Mouse (Mus musculus) lung, adult 2 months (tissue): ENCODE data around the gene Brd4. TPM values are rescaled to one million over a fixed set of nuclear protein-coding genes. Genes with fewer than 3 reads are reported as not detected.
A peak's percentile ranks its signal among the peaks of the same experiment; 100 is the strongest.

ENCODE experiments used
- DNase-seq: peaks from one replicate; pipeline ENCODE4 v3.0.0; 2022
- H3K4me1 ChIP-seq: fragments of 200-500 bp; 2 replicates; pipeline ENCODE4 v1.6.1; 2011; ENCODE audit warnings: low read length; ENCODE audit not compliant: control insufficient read depth, insufficient read depth
- H3K4me3 ChIP-seq: fragments of 200-500 bp; replicated peaks from 2 replicates; pipeline ENCODE3; 2011; ENCODE audit warnings: low read depth, mild to moderate bottlenecking, control low read depth, low read length; ENCODE audit errors: extremely low read depth
- CTCF ChIP-seq: fragments of 200-500 bp; IDR thresholded peaks from 2 replicates; pipeline ENCODE4 v1.5.1; 2011; ENCODE audit warnings: mild to moderate bottlenecking, low read length, control low read depth; ENCODE audit not compliant: insufficient read depth
- POLR2A ChIP-seq: fragments of 200-500 bp; IDR thresholded peaks from 2 replicates; pipeline ENCODE4 v1.6.1; 2011; ENCODE audit warnings: low read depth, mild to moderate bottlenecking, control low read depth, low read length, borderline replicate concordance; ENCODE audit errors: extremely low read depth
- WGBS: fragments of 180-500 bp; shearing (Covaris S2); methylation state at CpG from one replicate; pipeline ENCODE4 v1.1.7; 2018; 5-methylcytosine and 5-hydroxymethylcytosine counted together
- polyA plus RNA-seq: library from polyadenylated mRNA; depleted of rRNA; stranded (reverse); fragments of >200 nt; gene quantifications from 2 replicates; pipeline ENCODE4 v1.2.3, GENCODE M21; 2012; rRNA removed

Brd4 gene
- 32.8 and 35.2 TPM in 2 replicates for polyA plus RNA-seq

DNA sequence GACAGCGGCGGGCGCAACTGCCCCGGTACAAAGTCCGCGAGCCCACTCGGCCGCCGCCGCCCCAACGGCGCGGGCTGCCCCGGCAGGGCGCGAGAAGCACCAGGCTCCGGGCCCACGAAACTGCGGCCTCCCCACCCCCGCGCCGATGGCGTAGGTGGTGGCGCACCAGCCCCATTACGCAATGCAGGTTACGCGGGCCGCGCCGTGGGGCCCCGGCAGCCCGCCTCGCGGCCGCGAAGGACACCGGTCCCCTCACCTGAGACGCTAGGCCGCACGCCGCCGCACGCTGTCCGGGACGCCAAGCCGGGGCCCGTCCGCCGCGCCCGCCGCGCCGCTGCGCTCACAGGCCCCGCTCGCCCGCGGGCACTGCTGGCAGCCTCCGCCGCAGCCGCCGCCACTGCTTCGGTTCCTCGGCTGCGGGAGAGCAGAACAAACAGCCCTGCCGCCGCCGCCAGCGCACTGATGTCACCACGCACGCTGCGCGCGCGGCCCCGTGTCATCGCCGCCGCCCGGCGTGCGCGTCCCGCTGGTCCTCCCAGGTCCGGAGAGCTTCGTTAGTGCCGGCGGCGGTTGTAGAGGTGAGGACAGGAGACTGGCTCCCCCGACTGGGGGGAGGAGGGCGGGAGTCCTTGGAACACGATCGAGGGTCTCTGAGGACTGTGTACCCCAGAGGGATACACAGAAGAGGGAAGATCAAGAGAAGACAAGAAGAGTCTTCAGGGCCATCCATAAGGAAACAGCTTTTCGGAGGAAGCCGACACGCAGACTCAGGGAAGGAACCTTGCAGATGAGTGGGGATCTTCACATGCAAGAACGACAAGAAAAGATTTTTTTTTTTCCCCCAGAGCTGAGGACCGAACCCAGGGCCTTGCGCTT lies at the start of gene Brd4:
TSS of gene Brd4 (minus strand) at position 461 of the 876 bp plus-strand sequence.
- TF ChIP-seq CTCF (no peak), POLR2A (peak; percentile 84)
- WGBS: 1% methylated on average over 69 of the region's 100 CpGs
- peak; percentile 92 for DNase-seq
- H3K4me1 ChIP-seq: peaks cover 18% of the 10 kb centered on the region
- H3K4me3 ChIP-seq: peak within 1 kb of the TSS; percentile 92

DNA sequence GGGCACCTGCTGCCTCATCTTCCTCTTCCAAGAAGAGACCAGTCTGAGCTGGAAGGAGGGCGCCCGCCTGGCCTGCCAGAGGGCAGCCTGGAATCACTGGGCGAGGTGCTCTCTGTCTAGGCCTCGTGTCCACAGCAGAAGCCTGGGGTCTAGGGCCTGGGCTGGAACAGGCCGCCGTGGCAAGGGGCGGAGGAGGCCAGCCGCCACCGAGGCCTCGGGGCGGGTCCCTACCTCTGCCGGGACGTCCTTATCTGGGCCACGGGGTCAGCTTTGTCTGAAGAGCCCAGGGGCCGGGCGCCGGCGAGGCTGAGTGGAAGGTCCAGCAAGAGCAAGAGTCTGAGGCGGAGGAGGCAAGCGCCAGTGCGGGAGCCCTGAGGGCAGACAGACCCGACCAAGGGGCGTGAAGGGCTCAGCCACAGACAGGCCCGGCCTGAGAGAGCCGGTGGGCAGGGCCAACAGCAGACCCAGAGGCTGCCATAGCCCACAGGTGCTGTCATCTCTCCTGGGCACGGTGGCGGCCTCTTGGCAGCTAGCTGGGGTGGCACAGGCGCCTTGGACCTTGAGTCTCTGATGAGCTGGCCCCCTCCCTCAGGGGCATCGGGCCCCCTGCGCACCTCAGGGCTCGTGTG lies 49.3 kb upstream of the Brd4 start:
- H3K4me1 ChIP-seq: no peaks in the 10 kb centered on the region
- DNase-seq: no peak
- TF ChIP-seq CTCF: no peak
- TF ChIP-seq POLR2A: no peak

GRCm38 (mm10) chr17:32327501-32327900 lies 43.0 kb upstream of the Brd4 start:
- H3K4me3 ChIP-seq: no peak overlapping the region
- no peak for TF ChIP-seq POLR2A
- no peak for TF ChIP-seq CTCF
- H3K4me1 ChIP-seq: peaks cover 2% of the 10 kb centered on the region; the same call in 1 of the 2 replicates
- no peak for DNase-seq

More for the DNA sequence above, 49.3 kb upstream of the Brd4 start:
- WGBS: 73% methylated on average over 31 of the region's 31 CpGs
- no peak overlapping the region for H3K4me3 ChIP-seq

GRCm38 (mm10) chr17:32322809-32323208 lies 38.3 kb upstream of the Brd4 start:
- peaks cover 13% of the 10 kb centered on the region for H3K4me1 ChIP-seq
- no peak overlapping the region for H3K4me3 ChIP-seq
- 89% methylated on average over 1 of the region's 1 CpGs for WGBS
- TF ChIP-seq CTCF (no peak), POLR2A (no peak)
- DNase-seq: no peak

DNA sequence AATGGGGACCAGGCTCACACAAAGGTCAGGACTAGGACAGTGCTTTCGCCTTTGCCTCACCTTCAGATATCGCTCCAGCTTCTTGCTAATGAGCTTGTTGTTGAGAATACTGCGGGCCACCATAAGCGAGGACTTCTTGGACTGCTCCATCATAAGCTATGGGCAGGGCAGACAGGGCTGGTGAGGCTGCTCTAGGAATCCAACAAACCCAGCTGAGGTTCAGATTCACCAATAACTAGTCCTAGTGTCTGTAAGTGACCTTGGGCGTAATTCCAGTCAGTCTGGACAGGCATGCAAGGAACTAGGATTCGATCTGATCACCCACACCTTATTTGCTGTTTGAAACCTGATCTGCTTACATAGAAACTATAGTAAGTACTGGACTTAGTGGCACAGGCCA lies 37.3 kb upstream of the Brd4 start:
- 12% methylated on average over 6 of the region's 6 CpGs for WGBS
- Histone ChIP-seq H3K4me3 (peak overlapping the region; percentile 82), H3K4me1 (peaks cover 12% of the 10 kb centered on the region)
- TF ChIP-seq POLR2A: no peak
- TF ChIP-seq CTCF: no peak
- DNase-seq: no peak

DNA sequence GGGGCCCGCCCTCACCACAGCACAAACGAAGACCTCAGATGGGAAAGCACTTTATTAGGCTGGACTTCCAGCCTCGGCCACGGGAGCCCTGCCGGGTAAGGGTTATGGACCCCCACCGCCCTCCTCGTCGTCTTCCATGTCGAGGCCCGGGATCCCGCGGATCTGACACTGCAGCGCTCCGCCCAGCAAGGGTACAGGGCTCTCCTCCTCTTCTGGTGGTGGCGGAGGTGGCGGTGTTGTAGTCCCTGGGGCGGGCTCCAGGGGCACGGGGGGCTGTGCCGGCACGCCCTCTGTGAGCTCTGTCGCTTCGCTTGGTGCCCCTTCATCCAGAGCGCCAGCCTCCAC lies 36.8 kb upstream of the Brd4 start:
- WGBS: 2% methylated on average over 23 of the region's 23 CpGs
- peak overlapping the region; percentile 82 for H3K4me3 ChIP-seq
- TF ChIP-seq POLR2A (peak; percentile 30; the same call in 1 of the 2 replicates), CTCF (no peak)

GRCm38 (mm10) chr17:32320597-32321389 lies 36.3 kb upstream of the Brd4 start, which contains the start of gene Akap8:
Gene Akap8 (minus strand): TSS chr17:32321238.
- DNase-seq: peak; percentile 93
- WGBS: under 1% methylated on average over 83 of the region's 83 CpGs
- peak; percentile 98 for TF ChIP-seq POLR2A
- no peak for TF ChIP-seq CTCF
- Histone ChIP-seq H3K4me1 (peaks cover 12% of the 10 kb centered on the region), H3K4me3 (peak within 1 kb of the TSS; percentile 82)

More for the DNA sequence above, 36.8 kb upstream of the Brd4 start:
- DNase-seq: no peak
- H3K4me1 ChIP-seq: peaks cover 12% of the 10 kb centered on the region

- DNase-seq: no peak
- 0% methylated on average over 7 of the region's 7 CpGs for WGBS
- TF ChIP-seq CTCF: no peak
- TF ChIP-seq POLR2A: no peak
- Histone ChIP-seq H3K4me1 (peaks cover 12% of the 10 kb centered on the region), H3K4me3 (peak overlapping the region; percentile 70)
These were observed 35.4 kb upstream of the Brd4 start for GRCm38 (mm10) chr17:32319950-32320349.

- no peak for TF ChIP-seq CTCF
- TF ChIP-seq POLR2A: no peak
- DNase-seq: no peak
- peaks cover 12% of the 10 kb centered on the region for H3K4me1 ChIP-seq
- 81% methylated on average over 3 of the region's 3 CpGs for WGBS
- no peak overlapping the region for H3K4me3 ChIP-seq
These were observed 33.2 kb upstream of the Brd4 start for GRCm38 (mm10) chr17:32317708-32318107.
